7 mouse cellular contexts compared by ENCODE assay signal in genomic region chr7:49397441-49398003, GRCm38 (mm10).
A peak's percentile ranks its signal among the peaks of the same experiment; 100 is the strongest.
DNase-seq lines count a peak whose midpoint lies in the region; ATAC-seq lines count a peak whose summit lies in the region.

No protein-coding gene starts in this region.

- no peak overlapping the region for H3K4me2 ChIP-seq in neural tube, embryonic 15.5 days

- no peaks in the 10 kb centered on the region for H3K9me3 ChIP-seq in neural tube, embryonic 15.5 days (replicated peaks)

- no peaks in the 10 kb centered on the region for H3K36me3 ChIP-seq in neural tube, embryonic 15.5 days

- no peak overlapping the region for H3K9ac ChIP-seq in neural tube, embryonic 15.5 days (replicated peaks)

- 58% methylated on average over 17 of the region's 17 CpGs for WGBS in neural tube, embryonic 15.5 days

- peaks cover 37% of the 10 kb centered on the region for H3K4me1 ChIP-seq in neural tube, embryonic 15.5 days

- intact Hi-C loops in left cerebral cortex, postnatal 36 days (cut with DNase I): loop anchor here (2.0 kb wide), 1 partner anchor 29 kb away; no protein-coding TSS in a partner anchor

- ATAC-seq in common myeloid progenitor, adult 5-6 weeks (replicated peaks; ENCODE audit: low read depth, poor library complexity, severe bottlenecking): peak; percentile 79
- ATAC-seq in neural tube, embryonic 15.5 days (ENCODE audit: low FRiP score): no peak

- H3K27me3 ChIP-seq in neural tube, embryonic 15.5 days (replicated peaks): no peaks in the 10 kb centered on the region

- DNase-seq in ovary, adult 18-20 months (ENCODE audit: low spot score): peak; percentile 17
- no peak for DNase-seq in ovary, postnatal 10 days (ENCODE audit: low spot score)
- peak; percentile 29 to 65 for DNase-seq in kidney, postnatal 25 days
- no peak for DNase-seq in left cerebral cortex, postnatal 36 days (ENCODE audit: low spot score in 2 of 2)
- no peak for DNase-seq in urinary bladder, adult 2 months (ENCODE audit: low spot score)

- H3K27ac ChIP-seq in neural tube, embryonic 15.5 days (replicated peaks): 0 out of 2 replicates have a peak overlapping the region, but pooled peaks have one; percentile 38

- H3K4me3 ChIP-seq in neural tube, embryonic 15.5 days (replicated peaks): no peak overlapping the region

Comparison
In these comparisons a context has a peak if more than half of its experiments do, and no peak if none do; other contexts are left out.
1. DNase-seq: peak in ovary, adult 18-20 months (single experiment) and kidney, postnatal 25 days (2 of 2); none in ovary, postnatal 10 days (single experiment), left cerebral cortex, postnatal 36 days (0 of 2) and urinary bladder, adult 2 months (single experiment).